Mouse (Mus musculus) forebrain, postnatal 0 days (tissue): ENCODE measurements at regions not wholly inside any gene's neighbourhood (a gene's known extent, or its start where the extent isn't known, plus 50 kb on each side); places are given as distances from the start of the nearest gene placed in this dataset.

ENCODE experiments used
- ATAC-seq: fragments of 200-750 bp; cut with Nextera tagmentation; 2 replicates; pipeline ENCODE4 v1.8.0; 2017; ENCODE audit warnings: mild to moderate bottlenecking, moderate library complexity
- DNase-seq: peaks from one replicate; pipeline ENCODE4 v3.0.0-alpha.2; 2015
- H3K27ac ChIP-seq: fragments of 300-500 bp; sonication (generic); 2 replicates; pipeline ENCODE4 v1.5.1; 2014; ENCODE audit warnings: low read depth, mild to moderate bottlenecking, antibody characterized with exemption, low read length, moderate library complexity, mixed read lengths
- H3K27me3 ChIP-seq: fragments of 300-500 bp; sonication (generic); 2 replicates; pipeline ENCODE4 v1.6.1; 2014; ENCODE audit warnings: mild to moderate bottlenecking, low read length, mixed read lengths; ENCODE audit not compliant: insufficient read depth
- H3K36me3 ChIP-seq: fragments of 300-500 bp; sonication (generic); 2 replicates; pipeline ENCODE4 v1.6.1; 2014; ENCODE audit warnings: mild to moderate bottlenecking, moderate library complexity; ENCODE audit not compliant: insufficient read depth
- H3K4me1 ChIP-seq: fragments of 300-500 bp; sonication (generic); 2 replicates; pipeline ENCODE4 v1.6.1; 2014; ENCODE audit warnings: antibody characterized with exemption; ENCODE audit not compliant: insufficient read depth
- H3K4me2 ChIP-seq: fragments of 300-500 bp; sonication (generic); 2 replicates; pipeline ENCODE4 v1.6.1; 2014; ENCODE audit warnings: low read depth, mild to moderate bottlenecking, moderate library complexity
- H3K4me3 ChIP-seq: fragments of 300-500 bp; sonication (generic); 2 replicates; pipeline ENCODE4 v1.5.1; 2014; ENCODE audit warnings: low read depth, low read length, mixed read lengths
- H3K9ac ChIP-seq: fragments of 300-500 bp; sonication (generic); 2 replicates; pipeline ENCODE4 v1.6.1; 2014; ENCODE audit warnings: mild to moderate bottlenecking
- H3K9me3 ChIP-seq: fragments of 300-500 bp; sonication (generic); 2 replicates; pipeline ENCODE4 v1.6.1; 2016; ENCODE audit warnings: low read length
- CTCF ChIP-seq: sonication (generic); IDR thresholded peaks from 2 replicates; pipeline ENCODE4 v1.5.1; 2016; ENCODE audit warnings: antibody characterized with exemption, control low read depth, low read depth
- WGBS: fragments of 180-500 bp; shearing (Covaris S2); extraction: QIAGEN DNeasy Blood & Tissue Kit; methylation state at CpG from one replicate; pipeline ENCODE4 v1.1.7; 2014; 5-methylcytosine and 5-hydroxymethylcytosine counted together

DNA sequence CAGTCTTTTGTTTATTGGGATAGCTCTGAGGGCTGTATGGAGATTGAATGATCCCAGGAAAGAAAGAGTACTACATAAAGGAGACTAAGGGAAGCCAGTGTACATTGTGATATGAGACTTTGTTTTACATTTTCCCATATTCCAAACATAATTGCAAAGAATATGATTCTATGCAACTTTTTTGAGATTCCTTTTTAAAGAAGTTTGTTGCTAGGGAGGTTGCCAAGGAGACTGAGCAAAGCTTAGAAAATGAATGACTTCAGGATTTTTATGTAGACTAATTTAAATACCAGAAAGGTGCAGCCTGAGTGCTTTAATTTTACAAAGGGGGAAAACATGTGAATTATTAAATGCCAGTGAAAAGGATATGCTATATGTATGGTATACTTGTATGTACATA is 455.2 kb upstream of the Lrrc7 start:
- no peak for TF ChIP-seq CTCF
- Histone ChIP-seq H3K9me3 (no peaks in the 10 kb centered on the region), H3K4me2 (no peak overlapping the region), H3K9ac (no peak overlapping the region), H3K4me3 (no peak overlapping the region), H3K4me1 (peaks cover 6% of the 10 kb centered on the region; the same call in 1 of the 2 replicates), H3K27me3 (no peaks in the 10 kb centered on the region), H3K27ac (peak overlapping the region; percentile 54; the same call in 1 of the 2 replicates), H3K36me3 (no peaks in the 10 kb centered on the region)
- DNase-seq (peak; percentile 66), ATAC-seq (peak; percentile 83)

- Histone ChIP-seq H3K9me3 (no peaks in the 10 kb centered on the region), H3K4me1 (peaks cover 6% of the 10 kb centered on the region; the same call in 1 of the 2 replicates), H3K27ac (no peak overlapping the region), H3K36me3 (no peaks in the 10 kb centered on the region), H3K4me3 (no peak overlapping the region), H3K9ac (no peak overlapping the region), H3K4me2 (no peak overlapping the region), H3K27me3 (no peaks in the 10 kb centered on the region)
- no peak for DNase-seq
- TF ChIP-seq CTCF, result no peak
- no peak for ATAC-seq
Measured at GRCm38 (mm10) chr3:159016426-159016825, 454.4 kb upstream of the Lrrc7 start.

- Histone ChIP-seq H3K27ac (no peak overlapping the region), H3K9me3 (no peaks in the 10 kb centered on the region), H3K27me3 (no peaks in the 10 kb centered on the region), H3K4me1 (no peaks in the 10 kb centered on the region), H3K9ac (no peak overlapping the region), H3K4me2 (no peak overlapping the region), H3K36me3 (no peaks in the 10 kb centered on the region), H3K4me3 (no peak overlapping the region)
- no peak for DNase-seq
- ATAC-seq, result no peak
- no peak for TF ChIP-seq CTCF
- 6% methylated on average over 1 of the region's 1 CpGs for WGBS
Measured at GRCm38 (mm10) chr3:159010954-159011638, 449.1 kb upstream of the Lrrc7 start.

DNA sequence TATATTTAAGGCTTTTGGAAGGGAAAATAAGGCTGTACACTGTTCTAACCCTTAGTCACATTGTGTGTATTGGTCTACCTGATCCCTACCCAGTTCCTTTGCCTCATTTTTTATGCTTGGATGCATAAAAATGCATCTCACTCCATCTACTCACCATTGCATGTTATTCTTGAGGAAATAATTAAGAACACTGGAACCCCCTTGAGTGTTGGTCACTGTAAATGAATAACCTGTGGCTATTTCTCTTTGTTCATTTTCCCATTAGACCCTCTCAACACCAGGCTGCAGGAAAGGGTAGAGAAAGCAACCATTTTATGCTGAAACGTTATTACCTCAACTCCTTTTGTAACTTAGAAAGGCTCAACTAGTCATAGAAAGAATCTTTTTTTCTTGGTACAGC is 442.0 kb upstream of the Lrrc7 start:
- no peaks in the 10 kb centered on the region for H3K36me3 ChIP-seq
- no peak overlapping the region for H3K4me2 ChIP-seq
- no peak for TF ChIP-seq CTCF
- H3K9ac ChIP-seq, result no peak overlapping the region
- no peak for DNase-seq
- no peaks in the 10 kb centered on the region for H3K27me3 ChIP-seq
- no peak overlapping the region for H3K27ac ChIP-seq
- no peak for ATAC-seq
- no peaks in the 10 kb centered on the region for H3K4me1 ChIP-seq
- WGBS, result 5% methylated on average over 1 of the region's 1 CpGs
- H3K4me3 ChIP-seq, result no peak overlapping the region
- H3K9me3 ChIP-seq, result no peaks in the 10 kb centered on the region

DNA sequence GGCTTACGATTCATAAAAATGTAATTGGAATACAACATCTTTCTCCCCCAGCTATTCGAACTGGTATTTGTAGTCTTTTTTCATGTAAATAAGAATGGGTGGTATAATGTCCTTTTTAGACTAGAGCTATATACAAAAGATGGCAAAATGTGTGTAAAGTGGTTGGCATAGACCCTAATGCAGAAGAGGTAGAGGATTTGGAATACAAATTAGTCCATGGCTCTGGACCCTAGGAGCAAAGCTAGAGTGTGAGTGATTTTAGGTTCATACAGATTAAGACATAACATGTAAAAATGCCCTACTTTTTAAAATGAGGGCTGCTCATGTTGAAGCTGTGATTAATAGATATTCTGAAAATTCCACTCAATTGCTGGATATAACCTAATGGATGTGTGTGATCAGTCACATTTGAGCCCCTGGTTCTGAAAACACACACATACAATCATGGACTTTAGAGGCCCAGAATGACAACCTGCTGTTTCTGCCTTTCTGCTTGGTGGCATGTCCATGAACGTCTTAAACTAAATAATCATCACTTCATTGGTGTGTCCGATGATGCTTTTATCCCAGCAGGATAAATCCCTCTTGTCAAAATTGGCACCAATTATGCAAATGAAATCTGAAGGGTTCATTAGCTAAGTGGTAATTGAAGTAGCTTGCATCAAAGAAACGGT is 423.6 kb upstream of the Lrrc7 start:
- WGBS, result 17% methylated on average over 5 of the region's 5 CpGs
- Histone ChIP-seq H3K27me3 (no peaks in the 10 kb centered on the region), H3K9me3 (no peaks in the 10 kb centered on the region), H3K4me2 (no peak overlapping the region), H3K36me3 (no peaks in the 10 kb centered on the region), H3K9ac (no peak overlapping the region), H3K4me1 (no peaks in the 10 kb centered on the region), H3K27ac (no peak overlapping the region), H3K4me3 (no peak overlapping the region)
- ATAC-seq, result no peak; the same call in 1 of the 2 replicates
- DNase-seq, result no peak
- TF ChIP-seq CTCF, result no peak

DNA sequence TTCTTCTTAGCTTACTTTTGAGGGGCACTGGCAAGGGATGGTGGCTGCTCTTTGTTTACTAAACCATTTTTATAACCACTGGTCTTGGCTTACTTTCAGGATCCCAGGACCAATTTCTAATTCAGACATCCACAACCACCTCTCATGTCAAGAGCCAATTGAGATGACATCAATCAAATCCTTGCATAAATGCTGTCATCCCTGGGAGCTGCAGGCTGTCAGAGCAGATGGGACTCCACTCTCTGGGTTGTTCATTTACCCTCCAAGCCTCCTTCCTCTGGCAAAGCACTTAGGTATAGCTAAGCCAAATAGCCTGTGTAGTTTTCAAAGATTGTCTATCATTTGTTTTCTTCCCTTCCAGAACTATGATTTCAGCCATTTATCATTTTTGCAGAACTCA is 385.0 kb upstream of the Lrrc7 start:
- Histone ChIP-seq H3K9ac (no peak overlapping the region), H3K9me3 (peaks cover 4% of the 10 kb centered on the region; the same call in 1 of the 2 replicates), H3K27me3 (no peaks in the 10 kb centered on the region), H3K4me1 (no peaks in the 10 kb centered on the region), H3K4me3 (no peak overlapping the region), H3K27ac (no peak overlapping the region), H3K4me2 (no peak overlapping the region), H3K36me3 (no peaks in the 10 kb centered on the region)
- peak; percentile 84 for ATAC-seq
- no peak for TF ChIP-seq CTCF
- DNase-seq, result peak; percentile 19

DNA sequence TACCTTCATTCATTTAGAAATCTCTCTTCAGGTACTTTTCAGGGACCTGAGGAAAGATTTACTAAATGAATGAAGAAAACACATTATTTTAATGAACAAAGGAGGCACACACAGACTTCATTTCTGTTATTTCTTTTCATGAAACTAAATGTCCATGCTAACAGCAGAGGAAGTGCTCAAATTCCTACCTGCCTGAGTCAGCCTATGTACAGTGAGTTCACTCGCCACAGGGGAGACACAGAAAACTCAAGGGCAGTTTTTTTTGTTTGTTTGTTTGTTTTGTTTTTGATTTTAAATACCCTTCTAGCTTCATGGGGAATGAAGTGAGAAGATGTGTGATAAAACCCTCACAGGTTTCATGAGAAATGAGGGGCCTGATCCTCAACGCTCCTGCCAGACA is 343.1 kb upstream of the Lrrc7 start:
- Histone ChIP-seq H3K4me1 (no peaks in the 10 kb centered on the region), H3K9me3 (no peaks in the 10 kb centered on the region), H3K36me3 (no peaks in the 10 kb centered on the region), H3K9ac (no peak overlapping the region), H3K27ac (no peak overlapping the region), H3K4me2 (no peak overlapping the region), H3K4me3 (no peak overlapping the region), H3K27me3 (no peaks in the 10 kb centered on the region)
- no peak for DNase-seq
- WGBS, result 79% methylated on average over 2 of the region's 2 CpGs
- ATAC-seq, result no peak
- no peak for TF ChIP-seq CTCF
